Mouse (Mus musculus): ENCODE results near the gene Trpv2.
A peak's percentile ranks its signal among the peaks of the same experiment; 100 is the strongest.

Trpv2 gene

DNA sequence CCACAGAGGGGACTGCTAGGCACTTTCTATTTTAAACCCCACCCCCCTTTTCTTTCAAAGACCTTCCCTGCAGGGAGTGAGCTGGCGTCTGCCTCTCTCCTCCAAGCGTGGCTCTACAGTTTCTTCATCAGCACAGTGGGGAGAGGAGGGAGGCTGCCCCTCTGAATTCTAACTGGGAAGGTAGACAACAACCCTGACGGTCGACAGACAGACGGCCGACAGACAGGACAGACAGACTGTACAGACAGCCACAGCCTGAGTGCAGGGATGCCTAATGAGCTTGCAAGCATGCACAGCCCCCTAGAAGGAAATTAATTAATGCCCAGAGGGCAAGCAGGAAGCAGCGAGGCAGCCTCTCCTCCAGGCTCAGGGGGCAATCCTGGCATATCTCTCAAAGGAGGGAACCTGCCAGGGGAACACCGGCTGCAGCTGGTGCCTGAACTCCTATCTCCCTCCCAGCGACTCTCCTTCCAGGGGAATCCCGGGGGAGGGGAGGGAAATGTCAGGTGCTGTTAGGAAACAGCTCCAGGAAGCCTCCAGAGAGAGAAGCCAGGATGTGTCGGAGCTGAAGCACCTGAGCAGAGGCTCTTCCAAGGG lies 56.0 kb downstream of the Trpv2 start:
- no peak for DNase-seq

DNA sequence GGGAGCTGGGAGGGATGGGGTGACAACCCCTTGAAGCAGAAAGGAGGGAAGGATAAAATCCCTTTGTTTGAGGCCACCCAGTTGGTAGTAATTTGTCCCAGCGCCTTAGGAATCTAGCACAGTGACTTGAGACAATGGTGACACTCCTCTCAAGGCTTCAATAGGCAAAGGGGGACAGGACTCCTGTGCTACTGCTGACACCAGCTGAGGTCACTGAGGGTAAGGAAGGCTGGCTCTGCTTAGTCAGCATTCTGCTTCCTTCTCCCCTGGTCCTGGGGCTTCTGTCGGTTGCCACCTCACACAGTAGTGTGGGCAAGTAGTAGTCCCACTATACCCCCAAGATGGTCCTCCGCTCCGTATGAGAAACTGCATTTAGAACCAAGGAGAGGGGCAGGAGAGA lies 56.9 kb downstream of the Trpv2 start:
- DNase-seq = no peak

DNA sequence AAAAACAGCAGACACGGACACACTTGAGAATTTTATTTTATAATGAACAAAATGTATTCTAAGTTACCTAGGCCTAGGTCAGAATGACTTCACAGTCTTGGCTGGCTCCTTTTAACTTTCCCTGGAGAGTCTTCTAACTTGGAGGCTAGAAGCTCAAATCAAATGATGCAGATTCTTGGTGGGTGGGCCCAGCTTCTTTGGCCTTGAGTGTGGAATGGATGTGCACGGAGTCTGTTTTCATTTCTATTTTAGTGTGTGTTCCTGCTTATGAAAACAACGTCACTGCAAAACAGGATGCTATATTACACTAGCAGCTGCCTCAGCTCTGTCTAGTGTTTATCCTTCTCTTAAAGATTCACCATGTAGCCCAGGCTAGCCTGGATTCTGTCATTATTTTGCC lies 61.1 kb downstream of the Trpv2 start:
- DNase-seq = peak; percentile 16

DNA sequence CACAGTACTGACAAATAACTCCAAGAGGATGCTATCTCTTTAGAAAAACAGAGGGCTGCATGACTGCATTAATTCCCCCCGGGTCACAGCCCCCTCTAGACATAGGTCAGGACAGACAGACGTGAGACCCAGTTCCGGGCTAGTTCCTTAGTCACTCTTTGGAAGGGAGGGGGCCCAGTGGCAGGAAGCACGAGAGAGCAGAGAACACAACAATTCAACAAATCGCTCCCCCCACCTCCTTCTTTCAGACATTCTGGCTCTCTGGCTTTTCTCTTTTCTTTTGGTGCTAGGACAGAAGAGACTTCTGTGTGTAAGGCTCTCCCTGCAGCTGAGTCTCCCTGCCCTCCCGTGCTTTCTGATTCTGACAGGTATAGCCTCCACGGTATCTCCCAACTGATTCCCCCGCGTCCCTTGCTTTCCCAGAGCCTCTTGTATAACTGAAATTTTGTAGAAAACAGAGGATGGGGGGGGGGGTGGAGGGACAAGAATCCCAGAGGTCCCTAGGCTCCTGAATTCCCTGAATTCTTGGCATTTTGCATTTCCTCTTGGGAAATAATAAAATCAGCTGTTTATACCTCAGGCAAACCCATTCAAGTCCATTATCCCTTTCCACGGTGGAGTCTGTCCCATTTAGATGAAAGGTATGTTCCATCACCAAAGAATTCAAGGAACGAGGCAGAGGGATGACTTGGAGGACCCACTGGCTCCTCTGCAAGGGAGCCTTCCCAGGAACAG lies 62.0 kb downstream of the Trpv2 start:
- DNase-seq = no peak

- peak; percentile 34 for DNase-seq
Measured at GRCm38 (mm10) chr11:62636840-62637221, 62.5 kb downstream of the Trpv2 start.

GRCm38 (mm10) chr11:62637401-62637800 lies 63.1 kb downstream of the Trpv2 start:
- DNase-seq = no peak

DNA sequence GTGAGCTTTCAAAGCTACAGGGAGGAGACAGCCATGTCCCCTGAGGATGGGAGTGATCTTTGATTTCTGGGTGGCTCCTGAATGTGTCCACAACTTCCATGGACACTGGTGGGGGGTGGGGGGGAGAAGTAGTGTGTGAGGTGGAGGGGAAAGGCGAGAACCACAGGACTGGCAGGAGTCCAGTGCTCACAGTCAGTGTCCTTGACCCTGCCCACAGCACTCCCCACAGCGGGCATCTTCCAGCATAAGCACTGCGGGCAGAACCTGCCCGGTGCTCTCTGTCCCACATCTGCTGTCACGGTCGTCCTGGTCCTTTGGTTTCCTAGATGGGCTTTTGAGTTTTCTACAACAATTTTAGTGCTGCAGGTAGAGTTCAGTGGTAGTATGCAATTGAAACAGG lies 63.5 kb downstream of the Trpv2 start:
- no peak for DNase-seq

DNA sequence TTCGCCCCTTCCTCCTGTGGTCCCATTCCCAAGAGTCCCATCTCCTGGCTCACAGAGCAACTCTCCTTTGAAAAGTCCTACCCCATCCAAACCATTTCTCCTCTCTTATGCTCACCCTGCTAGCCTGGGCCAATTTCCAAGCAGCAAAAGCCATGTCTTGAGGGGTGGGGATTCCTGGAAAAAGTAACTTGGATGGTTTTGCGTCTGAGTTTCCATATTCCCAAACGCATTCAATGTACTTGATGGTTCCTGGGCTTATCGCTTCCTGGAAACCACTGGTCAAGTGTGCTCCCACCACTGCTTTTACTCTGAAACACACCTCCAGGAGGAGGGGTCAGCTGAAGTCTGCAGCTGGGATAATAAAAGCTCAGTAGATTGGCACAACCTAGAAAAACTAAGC lies 64.1 kb downstream of the Trpv2 start:
- no peak for DNase-seq

DNA sequence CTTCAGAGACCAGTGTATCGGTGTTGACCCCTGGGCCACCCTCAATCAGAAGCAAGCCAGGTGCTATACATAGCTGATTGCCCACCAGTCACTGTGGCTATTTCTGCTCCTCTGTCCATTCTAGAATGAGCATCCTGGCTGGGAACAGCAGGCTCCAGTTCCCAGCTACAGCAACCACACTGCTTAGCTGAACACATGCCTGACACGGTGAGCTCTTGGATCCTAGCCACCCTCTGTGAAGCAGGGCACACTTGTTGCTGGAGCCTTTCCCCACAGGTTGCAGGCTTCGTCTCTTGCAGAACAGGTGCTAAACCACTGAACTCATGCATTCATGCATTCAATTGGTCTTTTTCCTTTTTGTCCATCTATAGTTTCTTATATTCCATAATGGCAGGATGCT lies 66.1 kb downstream of the Trpv2 start:
- DNase-seq = no peak

DNA sequence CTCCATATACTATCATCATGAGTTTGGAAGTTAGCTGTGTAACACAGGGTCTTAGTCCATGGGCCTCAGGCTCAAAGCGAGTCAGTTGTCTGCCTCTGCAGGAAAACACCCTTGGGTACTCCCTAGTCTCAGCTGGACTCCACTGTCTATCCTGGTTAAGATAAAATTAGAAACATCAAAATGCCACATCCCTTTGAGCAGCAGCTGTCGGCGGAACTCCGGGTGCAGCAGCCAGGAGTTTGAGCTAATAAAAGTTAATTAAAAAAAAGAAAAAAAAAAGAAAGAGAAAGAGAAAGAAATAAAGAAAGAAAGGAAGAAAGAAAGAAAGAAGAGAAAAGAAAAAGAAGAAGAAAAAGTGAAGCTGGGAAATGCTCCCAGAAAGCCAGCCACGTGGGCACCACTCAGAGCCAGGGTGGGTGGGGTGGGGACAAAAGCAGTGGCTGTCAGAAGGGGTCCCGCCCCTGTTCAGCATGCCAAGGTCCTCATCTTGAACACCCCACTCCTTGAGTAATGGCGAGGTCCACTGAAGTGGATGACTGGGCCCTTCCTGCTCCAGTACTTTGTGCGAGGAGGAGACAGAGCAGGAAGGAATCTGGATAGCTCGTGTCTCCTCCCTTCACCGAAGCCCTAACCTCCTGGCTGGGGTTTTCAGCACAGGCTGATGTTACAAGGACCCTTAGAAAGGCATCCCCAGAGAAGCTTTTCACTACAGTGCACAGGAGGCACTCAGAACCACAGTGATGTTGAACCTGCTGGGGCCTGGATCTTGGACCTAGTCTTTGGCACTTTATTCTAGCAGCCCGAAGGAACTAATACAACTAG lies 67.9 kb downstream of the Trpv2 start:
- peak; percentile 67 for DNase-seq

- DNase-seq = peak; percentile 89
Measured at GRCm38 (mm10) chr11:62643011-62643631, 68.8 kb downstream of the Trpv2 start.

DNA sequence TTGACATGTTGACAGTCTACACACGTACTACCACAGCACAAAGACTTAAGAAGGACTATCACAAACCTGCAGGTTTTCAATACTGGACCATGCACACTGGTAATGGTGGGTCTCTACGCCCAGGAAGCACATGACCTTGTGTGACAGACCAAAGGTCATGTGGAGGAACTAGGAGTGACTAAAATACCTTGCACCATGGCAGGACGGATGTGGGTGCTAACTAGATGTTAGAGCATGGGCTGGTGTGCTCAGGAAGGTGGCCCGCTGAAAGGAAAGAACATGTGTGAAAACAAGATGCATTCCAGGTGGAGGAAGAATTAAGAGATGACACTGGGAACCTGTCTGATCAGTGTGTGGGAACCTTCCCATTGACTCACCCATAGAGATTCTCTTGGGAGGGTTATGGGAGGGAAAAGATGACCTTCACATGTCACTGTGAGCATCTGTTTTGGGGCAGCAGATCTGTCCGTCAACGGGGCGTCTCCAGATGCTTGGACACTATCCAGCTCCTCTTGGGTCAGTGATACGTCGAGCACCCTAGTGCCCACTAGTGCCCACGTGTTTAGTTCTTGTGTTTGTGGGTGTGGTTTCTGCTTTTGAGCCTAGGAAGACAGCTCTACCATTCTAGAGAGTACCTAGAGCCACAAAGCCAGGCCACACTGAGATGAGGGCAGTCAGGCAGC lies 69.5 kb downstream of the Trpv2 start:
- DNase-seq = no peak

- DNase-seq = no peak
Measured at GRCm38 (mm10) chr11:62644602-62645336, 70.5 kb downstream of the Trpv2 start.

GRCm38 (mm10) chr11:62645337-62645675 lies 71.0 kb downstream of the Trpv2 start:
- peak; percentile 11 for DNase-seq

- peak; percentile 49 for DNase-seq
Measured at GRCm38 (mm10) chr11:62645732-62646494, 71.6 kb downstream of the Trpv2 start.

DNA sequence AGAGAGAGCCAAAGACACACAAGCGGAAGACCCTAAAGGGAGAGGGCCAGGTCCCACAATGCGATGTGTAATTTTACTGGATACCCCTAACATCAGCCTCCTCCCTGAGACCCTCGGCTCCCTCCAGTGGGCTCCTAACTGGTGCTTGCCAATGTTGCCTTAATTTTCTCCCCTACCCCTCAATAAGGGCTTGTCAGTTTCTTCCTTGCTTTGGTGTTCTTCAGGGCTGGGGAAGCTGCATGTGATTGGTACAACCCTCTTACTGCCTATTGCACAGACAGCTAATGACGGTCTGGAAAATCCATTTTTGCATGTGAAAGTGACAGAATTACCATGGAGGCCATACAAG lies 72.2 kb downstream of the Trpv2 start:
- no peak for DNase-seq

- no peak for DNase-seq
Measured at GRCm38 (mm10) chr11:62646958-62647515, 72.8 kb downstream of the Trpv2 start.

GRCm38 (mm10) chr11:62647661-62648590 lies 73.6 kb downstream of the Trpv2 start, which contains the start of gene Lrrc75a:
Gene Lrrc75a (minus strand): TSS chr11:62648523.
- DNase-seq = peak; percentile 46

GRCm38 (mm10) chr11:62648591-62649391 lies 74.5 kb downstream of the Trpv2 start, which contains the start of gene Mmgt2:
Gene Mmgt2 (plus strand): TSS chr11:62648664.
- DNase-seq = peak; percentile 96
